ENCODE assay signal across 8 mouse cellular contexts in the genomic region with DNA sequence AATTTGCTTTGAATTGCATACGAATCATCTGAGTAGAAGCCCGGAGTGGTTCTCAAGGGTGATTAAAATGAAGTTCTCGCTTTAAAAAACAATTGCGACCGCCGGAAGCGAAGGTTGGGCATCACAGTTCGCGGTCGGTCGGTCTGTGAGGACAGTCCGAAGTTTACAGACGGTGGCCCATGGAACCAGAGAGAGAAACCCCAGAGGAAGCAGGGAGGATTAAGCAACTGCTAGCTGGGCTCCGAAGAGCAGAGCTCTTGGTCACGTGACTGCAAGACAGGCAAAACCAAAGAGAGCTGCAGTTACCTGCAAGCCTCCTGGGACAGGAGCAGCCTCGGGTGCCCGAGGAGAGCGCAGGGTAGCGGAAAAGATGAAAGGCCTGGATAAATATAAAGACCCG.
DNase-seq lines count a peak whose midpoint lies in the region; ATAC-seq and TF ChIP-seq lines count a peak whose summit lies in the region.

No protein-coding gene starts in this region.

- 0 out of 2 replicates have a peak overlapping the region, but pooled peaks have one; percentile 14 for H3K4me3 ChIP-seq in heart, embryonic 11.5 days (ENCODE audit: low read depth, low read length)
- peak overlapping the region; percentile 2; the same call in 1 of the 2 replicates for H3K4me3 ChIP-seq in forebrain, postnatal 0 days (ENCODE audit: low read depth, low read length)
- peak overlapping the region; percentile 5; the same call in 1 of the 2 replicates for H3K4me3 ChIP-seq in limb, embryonic 13.5 days
- peak overlapping the region; percentile 12; the same call in 1 of the 2 replicates for H3K4me3 ChIP-seq in midbrain, embryonic 14.5 days (replicated peaks; ENCODE audit: low read depth, low read length)

- H3K27ac ChIP-seq in heart, embryonic 11.5 days (ENCODE audit: low read depth, low read length), result no peak overlapping the region
- H3K27ac ChIP-seq in forebrain, postnatal 0 days (ENCODE audit: low read depth, low read length), result no peak overlapping the region
- H3K27ac ChIP-seq in limb, embryonic 13.5 days, result no peak overlapping the region
- no peak overlapping the region for H3K27ac ChIP-seq in midbrain, embryonic 14.5 days (replicated peaks; ENCODE audit: low read depth, low read length)

- ATAC-seq in heart, embryonic 11.5 days (replicated peaks; ENCODE audit: insufficient number of reproducible peaks, low FRiP score, low TSS enrichment), result no peak
- no peak for ATAC-seq in forebrain, postnatal 0 days
- ATAC-seq in limb, embryonic 13.5 days (ENCODE audit: low FRiP score, low read depth), result no peak
- ATAC-seq in midbrain, embryonic 14.5 days (ENCODE audit: low FRiP score, low TSS enrichment), result no peak; the same call in 1 of the 2 replicates

- no peaks in the 10 kb centered on the region for H3K27me3 ChIP-seq in heart, embryonic 11.5 days (ENCODE audit: control insufficient read depth, insufficient read depth, low read length)
- H3K27me3 ChIP-seq in forebrain, postnatal 0 days (ENCODE audit: insufficient read depth, low read length), result peaks cover 59% of the 10 kb centered on the region
- H3K27me3 ChIP-seq in limb, embryonic 13.5 days, result peaks cover 12% of the 10 kb centered on the region; the same call in 1 of the 2 replicates
- H3K27me3 ChIP-seq in midbrain, embryonic 14.5 days (ENCODE audit: control insufficient read depth, insufficient read depth, low read length), result 0 out of 2 replicates have a peak, but pooled peaks cover 4% of the 10 kb centered on the region

- WGBS in heart, embryonic 11.5 days (ENCODE audit: insufficient replicate concordance), result 24% methylated on average over 20 of the region's 20 CpGs
- WGBS in forebrain, postnatal 0 days, result 16% methylated on average over 20 of the region's 20 CpGs
- 15% methylated on average over 20 of the region's 20 CpGs for WGBS in limb, embryonic 13.5 days
- 12% methylated on average over 20 of the region's 20 CpGs for WGBS in midbrain, embryonic 14.5 days

- no peak for TF ChIP-seq CTCF in forebrain, postnatal 0 days (IDR thresholded peaks at IDR 0.05; ENCODE audit: low read depth)

- H3K9me3 ChIP-seq in heart, embryonic 11.5 days (replicated peaks; ENCODE audit: control insufficient read depth, low read length), result no peaks in the 10 kb centered on the region
- H3K9me3 ChIP-seq in forebrain, postnatal 0 days (ENCODE audit: low read length), result no peaks in the 10 kb centered on the region
- no peaks in the 10 kb centered on the region for H3K9me3 ChIP-seq in limb, embryonic 13.5 days
- H3K9me3 ChIP-seq in midbrain, embryonic 14.5 days (ENCODE audit: control insufficient read depth, low read length), result no peaks in the 10 kb centered on the region

- peaks cover 4% of the 10 kb centered on the region; the same call in 1 of the 2 replicates for H3K4me1 ChIP-seq in heart, embryonic 11.5 days (ENCODE audit: control insufficient read depth, insufficient read depth, low read length)
- no peaks in the 10 kb centered on the region for H3K4me1 ChIP-seq in forebrain, postnatal 0 days (ENCODE audit: insufficient read depth)
- H3K4me1 ChIP-seq in limb, embryonic 13.5 days, result peaks cover 50% of the 10 kb centered on the region
- peaks cover 10% of the 10 kb centered on the region; the same call in 1 of the 2 replicates for H3K4me1 ChIP-seq in midbrain, embryonic 14.5 days (ENCODE audit: control insufficient read depth, insufficient read depth, low read length)

- H3K36me3 ChIP-seq in heart, embryonic 11.5 days (ENCODE audit: control insufficient read depth, insufficient read depth, low read length), result no peaks in the 10 kb centered on the region
- no peaks in the 10 kb centered on the region for H3K36me3 ChIP-seq in forebrain, postnatal 0 days (ENCODE audit: insufficient read depth)
- no peaks in the 10 kb centered on the region for H3K36me3 ChIP-seq in limb, embryonic 13.5 days
- H3K36me3 ChIP-seq in midbrain, embryonic 14.5 days (ENCODE audit: control insufficient read depth, insufficient read depth, low read length), result no peaks in the 10 kb centered on the region

- no peak overlapping the region for H3K9ac ChIP-seq in heart, embryonic 11.5 days (ENCODE audit: low read depth, low read length)
- H3K9ac ChIP-seq in forebrain, postnatal 0 days, result no peak overlapping the region
- H3K9ac ChIP-seq in limb, embryonic 13.5 days, result no peak overlapping the region
- H3K9ac ChIP-seq in midbrain, embryonic 14.5 days (replicated peaks; ENCODE audit: low read length), result no peak overlapping the region; the same call in 1 of the 2 replicates

- DNase-seq in heart, adult 9 months (ENCODE audit: low spot score in 2 of 2), result no peak
- DNase-seq in forebrain, postnatal 0 days, result no peak
- peak; percentile 73 for DNase-seq in midbrain, embryonic 14.5 days
- DNase-seq in thymus, postnatal 0 days (ENCODE audit: low spot score), result no peak
- no peak for DNase-seq in testis, postnatal 10 days (ENCODE audit: low spot score)
- DNase-seq in layer of hippocampus, adult 8-10 months (ENCODE audit: low spot score in 2 of 2), result no peak

- H3K4me2 ChIP-seq in heart, embryonic 11.5 days, result peak overlapping the region; percentile 52
- peak overlapping the region; percentile 36 for H3K4me2 ChIP-seq in forebrain, postnatal 0 days (ENCODE audit: low read depth)
- H3K4me2 ChIP-seq in limb, embryonic 13.5 days (replicated peaks), result peak overlapping the region; percentile 48
- peak overlapping the region; percentile 54 for H3K4me2 ChIP-seq in midbrain, embryonic 14.5 days (ENCODE audit: low read length)
